Mouse (Mus musculus) olfactory bulb, adult 2 months (tissue): ENCODE data around the gene Galnt3.

ENCODE experiments used
- CTCF ChIP-seq: fragments of 200-500 bp; IDR thresholded peaks from 2 replicates; pipeline ENCODE4 v1.5.1; 2012; ENCODE audit warnings: low read depth, mild to moderate bottlenecking, low read length, moderate library complexity; ENCODE audit not compliant: insufficient read depth
- POLR2A ChIP-seq: fragments of 200-500 bp; IDR thresholded peaks from 2 replicates; pipeline ENCODE4 v1.6.1; 2012; ENCODE audit warnings: mild to moderate bottlenecking, low read depth, low read length, moderate library complexity; ENCODE audit not compliant: insufficient read depth

GRCm38 (mm10) chr2:66127541-66127940, 2.7 kb upstream of the Galnt3 start:
- no peak for TF ChIP-seq CTCF
- TF ChIP-seq POLR2A = no peak
